ENCODE assay signal across 34 mouse cellular contexts in genomic region chr13:102202301-102202700, GRCm38 (mm10).
"Had no signal": no experiment of that assay in that cellular context is flagged by ENCODE, and none has a peak within 500 bp of the region (broad histone marks: within the 10 kb centered on the region; RNA-seq: fewer than 3 reads in every experiment).

No protein-coding gene starts in this region.

- H3K27ac ChIP-seq: heart, embryonic 13.5 days; heart, embryonic 15.5 days; hindbrain, embryonic 10.5 days; hindbrain, embryonic 12.5 days; hindbrain, embryonic 13.5 days; hindbrain, embryonic 14.5 days; hindbrain, embryonic 15.5 days; hindbrain, postnatal 0 days; intestine, embryonic 15.5 days; kidney, embryonic 15.5 days; kidney, postnatal 0 days; layer of hippocampus, adult 2 months; left cerebral cortex, adult 2 months had no signal

- H3K4me3 ChIP-seq: heart, embryonic 12.5 days; heart, embryonic 13.5 days; heart, embryonic 15.5 days; hindbrain, embryonic 10.5 days; hindbrain, embryonic 12.5 days; hindbrain, embryonic 13.5 days; hindbrain, embryonic 15.5 days; intestine, embryonic 15.5 days; kidney, embryonic 15.5 days; layer of hippocampus, adult 2 months; left cerebral cortex, adult 2 months had no signal

- H3K9me3 ChIP-seq: heart, embryonic 12.5 days; heart, embryonic 13.5 days; heart, embryonic 15.5 days; hindbrain, embryonic 10.5 days; hindbrain, embryonic 12.5 days; hindbrain, embryonic 13.5 days; hindbrain, embryonic 15.5 days; intestine, embryonic 15.5 days; kidney, embryonic 15.5 days had no signal

- H3K27me3 ChIP-seq: heart, embryonic 12.5 days; heart, embryonic 13.5 days; heart, embryonic 15.5 days; hindbrain, embryonic 12.5 days; hindbrain, embryonic 13.5 days; hindbrain, embryonic 15.5 days; intestine, embryonic 15.5 days; kidney, embryonic 15.5 days had no signal

- ATAC-seq: hindbrain, embryonic 16.5 days; hindbrain, postnatal 0 days; inflammation-experienced regulatory T-cells, adult 6 months; intestine, embryonic 15.5 days; intestine, embryonic 16.5 days; intestine, postnatal 0 days had no signal

- H3K4me2 ChIP-seq: heart, embryonic 12.5 days; heart, embryonic 13.5 days; heart, embryonic 15.5 days; hindbrain, embryonic 12.5 days; hindbrain, embryonic 13.5 days; hindbrain, embryonic 14.5 days; hindbrain, embryonic 15.5 days; intestine, embryonic 15.5 days; kidney, embryonic 15.5 days had no signal

- H3K36me3 ChIP-seq: heart, embryonic 12.5 days; heart, embryonic 13.5 days; heart, embryonic 15.5 days; hindbrain, embryonic 10.5 days; hindbrain, embryonic 12.5 days; hindbrain, embryonic 13.5 days; hindbrain, embryonic 15.5 days; intestine, embryonic 15.5 days; kidney, embryonic 15.5 days had no signal

- H3K9ac ChIP-seq: heart, embryonic 12.5 days; heart, embryonic 13.5 days; heart, embryonic 15.5 days; hindbrain, embryonic 12.5 days; hindbrain, embryonic 13.5 days; hindbrain, embryonic 14.5 days; hindbrain, embryonic 15.5 days; intestine, embryonic 15.5 days; kidney, embryonic 15.5 days had no signal

- DNase-seq: heart, postnatal 10 days; heart, postnatal 14 days; heart, postnatal 36 days; heart, postnatal 4 days; kidney, adult 11 months; kidney, adult 18-20 months; kidney, adult 2 months; kidney, adult 8-10 months; kidney, adult 9 months; kidney, postnatal 10 days; kidney, postnatal 14 days; kidney, postnatal 25 days; kidney, postnatal 36 days; kidney, postnatal 4 days; layer of hippocampus, adult 9-11 months; layer of hippocampus, postnatal 36 days had no signal

- H3K4me1 ChIP-seq: heart, embryonic 12.5 days; heart, embryonic 13.5 days; heart, embryonic 15.5 days; hindbrain, embryonic 10.5 days; hindbrain, embryonic 12.5 days; hindbrain, embryonic 13.5 days; hindbrain, embryonic 15.5 days; intestine, embryonic 15.5 days; kidney, embryonic 15.5 days had no signal
